Mouse (Mus musculus): Measurements from ENCODE around the gene 1700003E16Rik. TPM values are rescaled to one million over a fixed set of nuclear protein-coding genes. Genes with fewer than 3 reads are reported as not detected.

1700003E16Rik gene
- total and polyA plus RNA-seq, 2 experiments from 2014 or later: 10.2 to 12.7 TPM

DNA sequence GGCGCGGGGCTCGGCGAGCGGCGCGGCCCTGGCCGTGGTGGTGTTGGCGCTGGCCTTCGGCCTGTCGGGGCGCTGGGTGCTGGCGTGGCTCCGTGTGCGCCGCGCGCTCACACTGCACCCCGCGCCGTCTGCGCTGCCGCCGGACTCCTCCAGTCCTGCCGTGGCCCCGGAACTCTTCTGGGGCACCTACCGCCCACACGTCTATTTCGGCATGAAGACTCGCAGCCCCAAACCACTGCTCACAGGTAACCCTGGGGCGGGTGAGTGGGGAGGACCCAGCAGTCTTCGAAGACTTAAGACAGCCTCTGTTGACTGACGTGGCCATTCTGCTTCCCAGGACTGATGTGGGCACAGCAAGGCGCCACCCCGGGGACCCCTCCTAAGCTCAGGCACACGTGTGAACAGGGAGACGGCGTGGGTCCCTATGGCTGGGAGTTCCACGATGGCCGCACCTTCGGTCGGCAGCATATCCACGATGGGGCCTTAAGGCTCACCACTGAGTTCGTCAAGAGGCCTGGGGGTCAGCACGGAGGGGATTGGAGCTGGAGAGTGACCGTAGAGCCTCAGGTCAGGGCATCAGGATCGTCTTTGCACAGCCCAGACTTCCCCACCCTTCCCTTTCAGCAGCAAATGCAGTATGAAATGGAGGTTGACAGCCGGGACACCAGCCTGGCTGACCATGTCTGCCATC, 40.4 kb upstream of the 1700003E16Rik start:
- Histone ChIP-seq H3K4me2 (ENCODE audit: low read depth, low read length) (peak overlapping the region; percentile 95), H3K27me3 (ENCODE audit: insufficient read depth, low read length) (no peaks in the 10 kb centered on the region), H3K4me1 (ENCODE audit: insufficient read depth, low read length) (peaks cover 18% of the 10 kb centered on the region), H3K36me3 (ENCODE audit: insufficient read depth, low read length) (0 out of 2 replicates have a peak, but pooled peaks cover 9% of the 10 kb centered on the region), H3K9me3 (ENCODE audit: low read length) (no peaks in the 10 kb centered on the region), H3K9ac (replicated peaks; ENCODE audit: low read length) (peak overlapping the region; percentile 84), H3K4me3 (ENCODE audit: low read length) (peak overlapping the region; percentile 81), H3K27ac (peak overlapping the region; percentile 78)
- ATAC-seq: peak; percentile 70
- TF ChIP-seq CTCF (IDR thresholded peaks at IDR 0.05; ENCODE audit: low read depth): no peak
- WGBS: 2% methylated on average over 42 of the region's 48 CpGs
- no peak for DNase-seq (ENCODE audit: low spot score)

DNA sequence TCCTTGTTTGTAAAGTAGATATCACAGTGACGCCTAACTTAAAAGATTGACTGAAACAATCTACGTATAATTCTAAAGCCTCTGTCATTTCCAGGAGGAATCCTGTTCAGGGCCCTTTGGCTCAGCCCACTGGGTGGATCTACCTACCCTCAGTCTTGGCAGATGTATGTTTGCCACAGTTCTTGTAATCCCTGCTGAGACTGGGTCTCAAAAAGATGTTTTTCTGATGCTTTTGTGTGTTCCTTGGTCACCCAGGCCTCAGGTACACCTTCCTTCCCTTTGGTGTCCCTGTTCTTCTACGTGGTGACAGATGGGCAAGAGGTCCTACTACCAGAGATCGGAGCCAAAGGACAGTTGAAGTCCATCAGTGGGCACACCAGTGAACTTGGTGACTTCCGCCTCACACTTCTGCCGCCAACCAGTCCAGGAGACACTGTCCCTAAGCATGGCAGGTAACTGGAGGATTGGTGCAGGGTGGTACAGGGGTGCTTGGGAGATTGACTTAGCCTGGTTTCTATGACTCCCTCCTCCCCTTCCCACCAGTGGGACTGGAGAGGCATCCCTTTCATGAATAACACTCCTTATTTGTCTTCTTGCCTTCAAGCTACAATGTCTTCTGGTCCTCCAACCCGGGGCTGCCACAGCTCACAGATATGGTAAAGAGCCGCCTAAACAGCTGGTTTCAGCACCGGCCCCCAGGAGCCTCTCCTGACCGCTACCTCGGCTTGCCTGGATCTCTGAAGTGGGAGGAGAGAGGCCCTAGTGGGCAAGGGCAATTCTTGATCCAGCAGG, 39.6 kb upstream of the 1700003E16Rik start:
- DNase-seq (ENCODE audit: low spot score): no peak
- H3K4me1 ChIP-seq (ENCODE audit: insufficient read depth, low read length): peaks cover 18% of the 10 kb centered on the region
- TF ChIP-seq CTCF (IDR thresholded peaks at IDR 0.05; ENCODE audit: low read depth): no peak
- no peaks in the 10 kb centered on the region for H3K27me3 ChIP-seq (ENCODE audit: insufficient read depth, low read length)
- H3K27ac ChIP-seq: peak overlapping the region; percentile 78; the same call in 1 of the 2 replicates
- peak overlapping the region; percentile 95 for H3K4me2 ChIP-seq (ENCODE audit: low read depth, low read length)
- no peak for ATAC-seq
- H3K4me3 ChIP-seq (ENCODE audit: low read length): peak overlapping the region; percentile 81
- H3K9ac ChIP-seq (replicated peaks; ENCODE audit: low read length): peak overlapping the region; percentile 84
- 79% methylated on average over 11 of the region's 11 CpGs for whole genome bisulfite sequencing
- 0 out of 2 replicates have a peak, but pooled peaks cover 9% of the 10 kb centered on the region for H3K36me3 ChIP-seq (ENCODE audit: insufficient read depth, low read length)
- no peaks in the 10 kb centered on the region for H3K9me3 ChIP-seq (ENCODE audit: low read length)

DNA sequence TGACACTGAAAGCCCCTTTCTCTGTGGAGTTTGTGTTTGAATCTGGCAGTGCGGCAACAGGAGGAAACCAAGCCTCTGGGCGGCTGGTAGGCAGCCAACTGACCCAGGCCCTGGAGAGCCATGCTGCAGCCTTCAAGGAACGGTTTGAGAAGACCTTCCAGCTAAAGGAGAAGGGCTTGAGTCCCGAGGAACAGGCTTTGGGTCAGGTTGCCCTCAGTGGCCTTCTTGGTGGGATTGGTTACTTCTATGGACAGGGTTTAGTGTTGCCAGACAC, 39.1 kb upstream of the 1700003E16Rik start:
- no peaks in the 10 kb centered on the region for H3K9me3 ChIP-seq (ENCODE audit: low read length)
- ATAC-seq (no peak), DNase-seq (ENCODE audit: low spot score) (no peak)
- no peak overlapping the region for H3K4me2 ChIP-seq (ENCODE audit: low read depth, low read length)
- peaks cover 20% of the 10 kb centered on the region for H3K4me1 ChIP-seq (ENCODE audit: insufficient read depth, low read length)
- WGBS: 89% methylated on average over 4 of the region's 4 CpGs
- no peaks in the 10 kb centered on the region for H3K27me3 ChIP-seq (ENCODE audit: insufficient read depth, low read length)
- H3K36me3 ChIP-seq (ENCODE audit: insufficient read depth, low read length): 0 out of 2 replicates have a peak, but pooled peaks cover 9% of the 10 kb centered on the region
- H3K4me3 ChIP-seq (ENCODE audit: low read length): no peak overlapping the region
- H3K27ac ChIP-seq: no peak overlapping the region
- TF ChIP-seq CTCF (IDR thresholded peaks at IDR 0.05; ENCODE audit: low read depth): no peak
- H3K9ac ChIP-seq (replicated peaks; ENCODE audit: low read length): 0 out of 2 replicates have a peak overlapping the region, but pooled peaks have one; percentile 17

DNA sequence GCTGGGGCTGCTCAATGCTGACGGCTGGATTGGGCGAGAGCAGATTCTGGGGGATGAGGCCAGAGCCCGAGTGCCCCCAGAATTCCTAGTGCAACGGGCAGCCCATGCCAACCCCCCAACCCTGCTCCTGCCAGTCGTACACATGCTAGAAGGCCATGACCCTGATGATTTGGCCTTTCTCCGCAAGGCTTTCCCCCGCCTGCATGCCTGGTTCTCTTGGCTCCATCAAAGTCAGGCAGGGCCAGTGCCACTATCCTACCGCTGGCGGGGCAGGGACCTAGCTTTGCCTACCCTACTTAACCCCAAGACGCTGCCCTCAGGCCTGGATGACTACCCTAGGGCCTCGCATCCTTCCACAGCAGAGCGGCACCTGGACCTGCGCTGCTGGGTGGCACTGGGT, 38.6 kb upstream of the 1700003E16Rik start:
- DNase-seq (ENCODE audit: low spot score) (no peak), ATAC-seq (no peak)
- Histone ChIP-seq H3K4me1 (ENCODE audit: insufficient read depth, low read length) (peaks cover 25% of the 10 kb centered on the region), H3K27ac (no peak overlapping the region), H3K4me2 (ENCODE audit: low read depth, low read length) (no peak overlapping the region), H3K9me3 (ENCODE audit: low read length) (no peaks in the 10 kb centered on the region), H3K9ac (replicated peaks; ENCODE audit: low read length) (no peak overlapping the region), H3K27me3 (ENCODE audit: insufficient read depth, low read length) (no peaks in the 10 kb centered on the region), H3K36me3 (ENCODE audit: insufficient read depth, low read length) (0 out of 2 replicates have a peak, but pooled peaks cover 9% of the 10 kb centered on the region), H3K4me3 (ENCODE audit: low read length) (no peak overlapping the region)
- TF ChIP-seq CTCF (IDR thresholded peaks at IDR 0.05; ENCODE audit: low read depth): no peak
- 93% methylated on average over 13 of the region's 13 CpGs for WGBS

DNA sequence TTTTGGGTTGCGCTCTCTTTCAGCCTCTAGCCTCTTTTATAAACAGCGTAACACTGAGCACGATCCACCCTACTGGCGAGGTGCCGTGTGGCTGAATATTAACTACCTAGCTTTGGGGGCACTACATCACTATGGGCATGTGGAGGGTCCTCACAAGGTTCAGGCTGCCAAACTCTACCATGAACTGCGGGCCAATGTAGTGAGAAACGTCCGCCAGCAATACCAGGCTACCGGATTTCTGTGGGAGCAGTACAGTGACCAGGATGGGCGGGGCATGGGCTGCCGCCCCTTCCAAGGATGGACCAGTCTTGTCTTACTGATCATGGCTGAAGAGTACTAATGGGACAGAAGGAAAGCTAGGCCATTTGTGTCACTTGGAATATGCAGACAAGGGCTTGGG, 37.8 kb upstream of the 1700003E16Rik start:
- Histone ChIP-seq H3K4me2 (ENCODE audit: low read depth, low read length) (no peak overlapping the region), H3K27ac (no peak overlapping the region), H3K27me3 (ENCODE audit: insufficient read depth, low read length) (no peaks in the 10 kb centered on the region), H3K36me3 (ENCODE audit: insufficient read depth, low read length) (0 out of 2 replicates have a peak, but pooled peaks cover 9% of the 10 kb centered on the region), H3K4me3 (ENCODE audit: low read length) (no peak overlapping the region), H3K4me1 (ENCODE audit: insufficient read depth, low read length) (peaks cover 25% of the 10 kb centered on the region), H3K9ac (replicated peaks; ENCODE audit: low read length) (no peak overlapping the region), H3K9me3 (ENCODE audit: low read length) (no peaks in the 10 kb centered on the region)
- 74% methylated on average over 11 of the region's 11 CpGs for WGBS
- no peak for TF ChIP-seq CTCF (IDR thresholded peaks at IDR 0.05; ENCODE audit: low read depth)
- ATAC-seq (no peak), DNase-seq (ENCODE audit: low spot score) (no peak)

DNA sequence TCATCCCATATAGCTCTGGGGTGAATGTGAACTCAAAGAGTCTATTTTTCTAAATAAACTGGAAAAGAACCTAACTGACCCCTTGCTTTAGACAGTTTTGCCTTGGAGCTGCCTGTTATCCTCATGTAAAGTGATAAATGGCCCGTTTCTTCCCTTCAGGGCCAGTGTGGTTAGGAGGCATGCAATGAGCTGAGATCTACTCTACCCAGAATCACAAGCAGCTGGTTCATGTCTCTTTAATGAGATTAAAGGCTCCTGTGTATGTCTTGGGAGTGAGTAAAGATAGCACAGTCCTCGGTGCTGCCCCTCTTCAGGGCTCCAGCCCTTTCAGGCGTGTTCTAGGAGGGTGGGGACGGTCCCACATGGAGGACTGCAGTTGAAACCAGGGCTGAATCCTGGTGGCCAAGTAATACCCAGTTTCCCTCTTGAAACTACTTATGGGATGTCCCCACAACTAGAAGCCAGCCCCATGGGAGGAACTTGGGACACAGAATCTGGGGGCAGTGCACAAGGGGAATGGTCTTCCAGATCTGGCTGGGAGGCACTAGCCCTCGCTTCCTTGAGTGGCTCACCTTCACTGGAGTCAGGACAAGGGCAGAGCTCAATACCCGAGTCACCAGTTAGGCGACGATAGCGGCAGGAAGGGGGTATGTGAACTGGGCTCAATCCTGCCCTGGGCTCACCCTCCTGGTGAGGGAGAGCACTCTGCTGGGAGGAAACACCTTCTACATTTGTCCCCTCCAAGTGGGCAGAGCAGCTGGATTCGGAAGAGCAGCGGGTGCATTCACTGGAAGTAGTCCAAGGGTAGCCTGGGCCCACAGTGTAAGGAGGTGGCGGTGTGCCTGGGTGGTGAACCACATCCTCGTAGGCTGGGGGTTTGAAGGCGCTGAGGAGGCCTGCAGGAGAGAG, 37.1 kb upstream of the 1700003E16Rik start:
- Histone ChIP-seq H3K4me1 (ENCODE audit: insufficient read depth, low read length) (peaks cover 26% of the 10 kb centered on the region), H3K4me3 (ENCODE audit: low read length) (no peak overlapping the region), H3K27ac (no peak overlapping the region), H3K9ac (replicated peaks; ENCODE audit: low read length) (no peak overlapping the region), H3K27me3 (ENCODE audit: insufficient read depth, low read length) (no peaks in the 10 kb centered on the region), H3K9me3 (ENCODE audit: low read length) (no peaks in the 10 kb centered on the region), H3K4me2 (ENCODE audit: low read depth, low read length) (no peak overlapping the region), H3K36me3 (ENCODE audit: insufficient read depth, low read length) (0 out of 2 replicates have a peak, but pooled peaks cover 9% of the 10 kb centered on the region)
- DNase-seq (ENCODE audit: low spot score) (no peak), ATAC-seq (no peak)
- 73% methylated on average over 14 of the region's 14 CpGs for WGBS
- no peak for TF ChIP-seq CTCF (IDR thresholded peaks at IDR 0.05; ENCODE audit: low read depth)
